Mouse (Mus musculus) B cell, adult 62 days (primary cell): ENCODE results near the gene Cdr2l. TPM values are rescaled to one million over a fixed set of nuclear protein-coding genes. Genes with fewer than 3 reads are reported as not detected.

Experiments
- total RNA-seq: library from RNA; stranded (reverse); gene quantifications from 4 replicates; pipeline ENCODE4 v1.2.4, GENCODE M21; 2023

Cdr2l gene
- not detected in 4 replicates for total RNA-seq

GRCm38 (mm10) chr11:115381743-115382539 lies at the start of gene Cdr2l:
Cdr2l (plus strand) TSS chr11:115381916.

GRCm38 (mm10) chr11:115334531-115334930 lies 47.2 kb upstream of the Cdr2l start, which contains the start of gene Otop3:
Otop3 (plus strand) TSS chr11:115334731.

DNA sequence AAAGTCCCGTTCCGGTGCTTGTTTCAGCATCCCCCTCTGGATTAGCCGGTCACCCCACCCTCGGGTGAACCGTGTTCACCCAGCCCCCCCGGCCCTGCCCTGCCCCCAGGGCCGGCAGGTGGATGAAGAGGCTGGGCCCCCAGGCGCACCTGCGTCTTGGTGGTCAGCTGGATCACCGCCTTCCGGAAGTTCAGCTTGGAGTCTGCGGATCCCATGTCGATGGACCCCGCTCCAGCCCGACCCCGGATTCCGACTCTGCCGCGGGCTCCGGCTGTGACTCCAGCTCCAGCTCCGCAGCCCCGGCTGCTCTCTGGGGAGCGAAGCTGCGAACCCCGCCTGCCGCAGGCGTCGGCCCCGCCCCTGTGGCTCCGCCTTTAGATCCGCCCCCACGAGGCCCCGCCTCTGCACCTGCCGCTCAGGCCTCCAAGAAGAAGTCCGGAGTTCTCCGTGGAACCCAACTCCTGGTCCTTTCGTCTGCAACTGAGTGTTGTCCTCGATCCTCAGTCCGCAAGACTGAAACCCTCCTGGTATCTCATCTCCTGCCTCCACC lies 14.2 kb upstream of the Cdr2l start, which contains the start of gene Hid1:
Hid1 (minus strand) TSS at position 362 of the 550 bp plus-strand sequence.

GRCm38 (mm10) chr11:115403338-115404124 lies 21.8 kb downstream of the Cdr2l start, which contains the start of gene Mrpl58:
Mrpl58 (plus strand) TSS chr11:115403752.

DNA sequence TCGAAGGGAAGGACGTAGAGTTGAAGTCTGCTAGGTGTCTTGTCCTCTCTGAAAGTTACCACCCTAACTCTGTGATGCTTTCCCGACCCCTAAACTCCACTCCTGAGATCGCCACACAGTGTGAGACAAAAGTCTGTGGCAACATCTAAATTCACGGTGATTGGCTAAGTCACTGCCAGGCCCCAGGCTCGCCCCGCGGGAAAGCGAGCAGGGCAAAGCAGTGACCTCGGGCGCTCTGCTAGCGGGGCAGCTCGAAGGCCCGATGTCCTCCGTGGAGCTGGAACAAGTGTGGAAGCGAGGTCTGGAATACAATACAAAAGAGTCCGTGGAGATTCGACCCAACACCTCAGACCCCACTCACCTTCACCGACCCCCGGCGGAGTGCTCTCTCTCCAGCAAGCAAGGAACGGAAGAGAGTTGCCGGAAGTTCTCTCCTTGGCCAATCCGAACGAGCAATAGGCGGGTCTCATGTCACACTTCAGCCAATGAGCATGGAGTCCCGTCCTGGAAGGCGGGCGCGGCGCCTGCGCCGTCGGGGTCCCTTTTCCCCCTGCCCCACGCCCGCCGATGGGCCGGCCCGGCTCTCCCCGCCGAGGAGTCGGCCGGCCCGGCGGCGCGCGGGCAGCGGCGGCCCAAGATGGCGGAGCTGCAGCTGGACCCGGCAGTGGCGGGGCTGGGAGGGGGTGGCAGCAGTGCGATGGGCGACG lies 38.0 kb downstream of the Cdr2l start, which contains the start of the genes Atp5h and Kctd2:
Atp5h (minus strand) TSS at position 432 of the 707 bp plus-strand sequence.
Kctd2 (plus strand) TSS at position 598 of the 707 bp plus-strand sequence.

GRCm38 (mm10) chr11:115439906-115440595 lies 58.3 kb downstream of the Cdr2l start, which contains the start of gene Trim80:
Trim80 (plus strand) TSS chr11:115440545.

Other genes starting within 250 kb of the Cdr2l start
- gene Cd300lf, start 247.9 kb upstream of the Cdr2l start, total RNA-seq = 7.2 to 10.4 TPM (median 8.8 TPM) in 4 replicates
- 74.3 to 78.2 TPM (median 77.2 TPM) in 4 replicates for gene Slc9a3r1, start 218.6 kb upstream of the Cdr2l start, total RNA-seq
- 9.3 to 19.2 TPM (median 15.9 TPM) in 4 replicates for gene Tmem104, start 194.4 kb upstream of the Cdr2l start, total RNA-seq
- 12.5 to 18.4 TPM (median 14.7 TPM) in 4 replicates for gene Nat9, start 194.1 kb upstream of the Cdr2l start, total RNA-seq
- gene Grin2c, start 114.7 kb upstream of the Cdr2l start, total RNA-seq = not detected in 4 replicates
- gene Fdxr, start 104.9 kb upstream of the Cdr2l start, total RNA-seq = 16.7 to 19.8 TPM (median 18.0 TPM) in 4 replicates
- gene Fads6, start 84.3 kb upstream of the Cdr2l start, total RNA-seq = 0.16 to 0.24 TPM in 2 of 4 replicates, not detected in the others
- not detected in 4 replicates for gene Otop2, start 74.8 kb upstream of the Cdr2l start, total RNA-seq
- not detected in 4 replicates for gene Ush1g, start 59.9 kb upstream of the Cdr2l start, total RNA-seq
- not detected in 4 replicates for gene Otop3, start 47.2 kb upstream of the Cdr2l start, total RNA-seq
- 0.35 to 1.2 TPM (median 1.1 TPM) in 3 of 4 replicates, not detected in the other for gene Hid1, start 14.2 kb upstream of the Cdr2l start, total RNA-seq
- gene Mrpl58, start 21.8 kb downstream of the Cdr2l start, total RNA-seq = 33.8 to 53.7 TPM (median 46.1 TPM) in 4 replicates
- 166 to 192 TPM (median 181 TPM) in 4 replicates for gene Atp5h, start 38.0 kb downstream of the Cdr2l start, total RNA-seq
- 38.3 to 48.6 TPM (median 42.8 TPM) in 4 replicates for gene Kctd2, start 38.2 kb downstream of the Cdr2l start, total RNA-seq
- gene Trim80, start 58.6 kb downstream of the Cdr2l start, total RNA-seq = 0.29 TPM in 1 of 4 replicates, not detected in the others
- gene Slc16a5, start 80.6 kb downstream of the Cdr2l start, total RNA-seq = not detected in 4 replicates
- gene Armc7, start 93.8 kb downstream of the Cdr2l start, total RNA-seq = 7.5 to 9.9 TPM (median 9.5 TPM) in 4 replicates
- gene Nt5c, start 109.9 kb downstream of the Cdr2l start, total RNA-seq = 67.1 to 79.0 TPM (median 74.4 TPM) in 4 replicates
- 191 to 199 TPM (median 195 TPM) in 4 replicates for gene Jpt1, start 132.5 kb downstream of the Cdr2l start, total RNA-seq
- 235 to 270 TPM (median 258 TPM) in 4 replicates for gene Sumo2, start 154.4 kb downstream of the Cdr2l start, total RNA-seq
- gene Nup85, start 182.5 kb downstream of the Cdr2l start, total RNA-seq = 59.2 to 77.9 TPM (median 72.2 TPM) in 4 replicates
- gene Mrps7, start 222.0 kb downstream of the Cdr2l start, total RNA-seq = 33.1 to 37.1 TPM (median 35.2 TPM) in 4 replicates
- gene Gga3, start 222.1 kb downstream of the Cdr2l start, total RNA-seq = 87.2 to 113 TPM (median 112 TPM) in 4 replicates
- gene Mif4gd, start 231.1 kb downstream of the Cdr2l start, total RNA-seq = 279 to 298 TPM (median 291 TPM) in 4 replicates
- 88.3 to 104 TPM (median 93.1 TPM) in 4 replicates for gene Slc25a19, start 246.4 kb downstream of the Cdr2l start, total RNA-seq